Mouse (Mus musculus): ENCODE measurements around the gene Cxcr6.
"Not testable (repeated sequence)": the region's sequence is repeated elsewhere in the genome, so short reads cannot be mapped to it uniquely, and the experiment has no call there.

Cxcr6 gene

DNA sequence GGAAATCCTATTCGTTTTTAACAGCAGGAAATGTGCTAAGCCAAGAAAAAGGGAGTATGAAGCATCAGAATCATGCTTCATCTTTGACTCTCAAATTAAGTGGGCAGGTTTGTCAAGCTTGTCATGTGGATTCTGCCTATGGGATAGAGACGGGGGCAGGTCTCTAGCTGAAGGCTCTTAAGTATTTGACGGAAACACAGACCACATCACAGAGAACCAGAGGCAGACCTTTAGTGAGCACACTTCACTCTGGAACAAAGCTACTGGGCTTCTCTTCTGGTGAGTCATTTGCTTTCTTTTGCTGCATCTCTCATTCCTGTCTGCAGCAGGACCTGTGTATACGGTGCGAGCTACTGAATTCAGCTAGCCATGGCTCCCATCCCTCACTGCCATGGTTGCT lies at the start of gene Cxcr6:
Gene Cxcr6 (plus strand): TSS at position 209 of the 400 bp plus-strand sequence.
- no peak for DNase-seq

DNA sequence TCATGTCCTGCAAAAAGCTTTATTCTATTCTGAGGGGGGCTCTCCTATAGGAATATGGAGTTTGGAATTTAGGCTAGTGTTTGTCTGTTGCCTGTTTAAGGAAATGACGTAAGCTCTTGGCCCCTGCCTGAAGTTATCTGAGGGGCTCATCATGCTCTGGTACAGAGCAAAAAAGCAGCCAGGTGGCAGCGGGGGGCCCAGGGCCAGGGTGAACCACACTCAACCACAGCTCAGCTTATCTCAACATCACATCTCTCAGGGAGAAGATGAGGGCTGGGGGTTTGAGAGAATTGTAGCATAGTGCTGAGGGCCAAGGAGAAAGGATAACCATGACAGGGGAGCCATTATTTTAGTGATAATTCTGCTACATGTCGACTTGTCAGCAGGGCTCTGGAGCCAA lies 49.5 kb upstream of the Cxcr6 start:
- no peak for DNase-seq

DNA sequence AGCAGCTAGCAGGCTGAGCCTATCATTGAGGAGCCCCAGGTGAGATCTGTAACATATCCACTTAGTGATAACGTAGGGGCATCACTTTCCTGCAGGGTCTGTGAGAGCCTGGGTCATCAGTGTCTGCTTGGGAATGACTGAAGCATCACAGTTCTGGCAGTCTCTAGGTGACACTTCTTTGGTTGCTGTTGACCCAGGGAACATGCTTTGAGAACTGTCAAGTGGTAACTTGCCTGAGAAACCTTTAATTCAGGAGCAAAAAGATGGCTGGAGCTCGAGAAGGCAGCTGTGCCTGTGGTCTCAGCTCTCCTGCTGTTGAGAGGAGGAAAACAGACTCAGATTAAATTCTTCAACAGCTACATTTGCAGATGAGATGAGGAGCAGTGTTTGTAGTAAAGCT lies 48.9 kb upstream of the Cxcr6 start:
- no peak for DNase-seq

DNA sequence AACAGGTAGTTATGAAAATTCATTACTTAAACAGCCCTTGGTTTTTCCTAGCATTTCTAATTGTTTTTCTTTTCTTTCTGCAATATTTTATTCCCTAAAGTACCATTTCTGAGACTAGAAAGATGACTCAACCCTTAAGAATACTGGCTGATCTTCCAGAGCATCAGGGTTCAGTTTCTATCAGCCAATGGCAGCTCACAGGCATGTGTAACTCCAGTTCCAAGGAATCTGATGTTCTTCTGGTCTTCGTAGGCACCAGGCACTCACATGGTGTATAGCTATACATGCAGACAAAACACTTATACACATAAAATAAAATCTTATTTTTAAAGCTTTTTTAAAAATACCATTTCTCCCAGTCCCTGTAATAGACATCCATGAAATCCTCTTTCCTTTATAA lies 48.1 kb upstream of the Cxcr6 start:
- no peak for DNase-seq

DNA sequence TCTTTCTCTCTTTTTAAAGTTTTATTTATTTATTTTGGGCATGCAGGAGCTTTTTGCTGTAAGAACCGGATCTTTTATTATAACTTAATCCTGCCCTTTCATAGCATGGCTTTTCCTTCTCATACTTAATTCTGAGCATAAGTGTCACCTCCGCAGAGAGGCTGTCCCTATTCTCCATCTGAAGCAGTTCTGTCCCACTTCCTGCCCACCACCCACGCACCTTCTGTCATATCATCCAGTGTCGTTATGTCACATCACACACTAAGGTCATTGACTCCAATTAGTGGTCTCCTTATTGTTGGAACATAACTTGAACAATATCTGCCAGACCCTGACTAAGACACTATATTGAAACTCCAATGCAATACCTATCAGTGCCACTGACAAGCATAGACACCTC lies 47.6 kb upstream of the Cxcr6 start:
- no peak for DNase-seq

DNA sequence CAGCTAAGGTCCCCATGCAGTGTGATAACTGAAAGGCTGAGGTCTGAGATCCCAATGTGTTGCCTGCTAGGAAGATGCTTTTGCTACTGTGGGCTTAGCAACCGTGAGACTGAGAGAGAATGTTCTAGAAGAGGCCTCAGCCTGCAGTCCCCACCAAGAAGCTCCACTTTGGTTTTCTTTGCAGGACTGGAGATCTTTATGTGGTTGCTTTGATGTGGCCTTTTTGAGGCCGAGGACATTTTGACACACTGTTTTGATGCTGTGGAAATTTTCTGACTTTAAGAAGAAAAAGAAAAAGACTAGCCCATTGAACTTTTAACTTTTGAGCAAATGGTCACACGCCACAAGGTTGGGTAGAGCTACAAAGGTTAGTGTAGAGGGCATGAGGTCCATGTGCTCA lies 45.5 kb upstream of the Cxcr6 start:
- DNase-seq = no peak

DNA sequence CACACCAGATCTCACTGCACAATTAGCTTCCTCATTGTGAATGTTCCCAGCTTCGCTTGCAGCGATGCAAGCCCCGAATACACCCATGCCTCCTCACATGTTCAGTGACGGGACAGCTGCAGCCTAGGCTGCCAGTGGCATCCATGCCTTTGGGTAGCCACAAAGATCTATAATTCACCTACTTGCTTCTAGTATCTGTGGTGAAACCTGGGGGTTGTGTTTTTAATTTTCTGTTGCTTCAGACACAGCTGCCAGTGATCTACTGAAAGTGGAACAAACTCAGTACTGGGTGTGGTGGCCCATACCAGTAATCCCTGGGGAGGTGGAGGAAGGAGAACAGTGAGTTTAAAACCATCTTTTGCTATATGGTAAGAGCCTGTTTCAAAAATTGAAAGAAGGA lies 43.4 kb upstream of the Cxcr6 start:
- DNase-seq = no peak

DNA sequence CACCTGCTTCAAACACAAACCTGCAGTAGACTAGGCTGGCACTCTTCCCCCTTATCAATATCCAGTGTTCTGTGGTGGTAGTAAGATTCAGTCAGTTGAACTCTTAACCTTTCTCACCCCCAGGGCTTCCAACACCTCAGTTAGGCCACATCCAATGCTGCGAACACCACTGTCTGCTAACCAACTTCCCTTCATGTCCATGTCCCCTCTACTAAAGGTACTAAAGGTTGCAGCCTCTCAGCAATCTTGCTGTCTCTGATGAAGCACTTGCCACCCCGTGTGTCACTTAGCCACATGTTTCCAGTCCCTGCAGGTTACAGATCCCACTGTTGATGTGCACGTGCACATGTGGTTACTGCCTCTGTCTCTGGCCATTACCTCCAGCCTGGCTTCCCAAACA lies 42.5 kb upstream of the Cxcr6 start:
- DNase-seq = no peak

DNA sequence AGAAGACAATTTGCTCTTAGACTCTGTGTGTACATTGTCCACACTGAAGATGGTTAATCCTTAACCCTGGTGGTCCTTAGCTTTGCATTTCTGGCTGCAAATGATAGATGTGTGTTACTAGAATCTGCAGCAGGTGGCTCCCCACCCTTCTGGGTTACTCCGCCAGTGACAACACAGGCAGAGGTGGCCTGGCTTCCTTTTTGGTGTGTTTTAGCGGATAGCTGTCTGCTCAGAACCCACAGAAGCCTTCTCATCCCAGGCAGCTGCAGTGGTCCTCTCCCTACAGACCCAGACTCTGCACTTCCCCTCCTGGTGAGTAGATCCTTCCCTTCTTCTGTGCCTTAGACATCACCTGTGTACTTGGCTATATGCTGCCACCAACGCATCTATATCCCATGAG lies 39.3 kb upstream of the Cxcr6 start:
- no peak for DNase-seq

DNA sequence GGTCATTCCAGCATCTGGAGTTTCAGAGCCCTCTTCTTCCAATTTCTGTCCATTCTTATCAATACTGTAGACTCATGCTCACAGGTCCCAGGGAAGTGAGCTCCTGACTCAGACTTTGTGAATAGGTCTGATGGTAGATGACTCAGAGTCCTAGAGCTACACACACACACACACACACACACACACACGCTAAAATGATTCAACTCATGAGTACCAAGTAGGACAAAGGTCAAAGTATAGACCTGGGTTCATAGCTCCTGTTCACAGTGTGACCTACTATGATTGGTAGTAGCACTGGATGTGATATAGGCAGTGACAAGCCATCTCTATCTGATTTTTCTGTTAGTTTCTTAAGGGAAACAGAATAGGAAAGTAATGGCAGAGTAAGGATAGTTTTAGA lies 37.8 kb upstream of the Cxcr6 start:
- no peak for DNase-seq

DNA sequence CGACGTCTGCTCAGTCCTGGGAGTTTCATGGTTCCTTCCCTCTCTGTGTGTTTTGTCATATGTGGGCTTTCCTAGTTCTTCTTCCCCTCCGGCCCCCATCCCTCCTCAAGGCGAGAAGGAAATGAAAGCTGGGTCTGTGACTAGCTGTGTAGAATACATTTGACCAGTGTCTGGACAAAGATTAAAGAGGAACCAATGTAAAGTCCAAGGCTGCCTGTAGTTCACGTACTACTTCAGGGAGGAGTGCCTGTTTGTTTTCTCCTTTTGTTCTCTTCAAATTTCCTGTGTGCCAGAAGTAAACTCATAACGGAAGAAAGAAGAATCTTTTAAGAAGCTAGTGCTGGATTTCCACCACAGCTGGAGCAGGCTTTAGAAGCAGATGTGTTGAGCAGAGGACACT lies 36.7 kb upstream of the Cxcr6 start:
- no peak for DNase-seq

DNA sequence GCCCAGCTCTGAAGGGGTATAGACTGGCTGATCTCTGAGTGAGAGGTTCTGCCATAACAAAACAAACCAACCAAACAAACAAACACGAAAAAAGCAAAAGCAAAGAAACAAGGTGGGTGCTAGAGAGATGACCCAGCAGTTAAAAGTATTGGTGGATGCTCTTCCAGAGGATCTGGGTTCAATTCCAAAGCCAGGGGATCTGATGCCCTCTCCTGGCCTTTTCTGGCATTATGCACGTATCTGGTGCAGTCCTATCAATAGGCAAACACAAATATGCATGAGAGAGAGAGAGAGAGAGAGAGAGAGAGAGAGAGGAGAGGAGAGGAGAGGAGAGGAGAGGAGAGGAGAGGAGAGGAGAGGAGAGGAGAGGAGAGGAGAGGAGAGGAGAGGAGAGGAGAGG lies 33.0 kb upstream of the Cxcr6 start:
- not testable (repeated sequence) for DNase-seq

DNA sequence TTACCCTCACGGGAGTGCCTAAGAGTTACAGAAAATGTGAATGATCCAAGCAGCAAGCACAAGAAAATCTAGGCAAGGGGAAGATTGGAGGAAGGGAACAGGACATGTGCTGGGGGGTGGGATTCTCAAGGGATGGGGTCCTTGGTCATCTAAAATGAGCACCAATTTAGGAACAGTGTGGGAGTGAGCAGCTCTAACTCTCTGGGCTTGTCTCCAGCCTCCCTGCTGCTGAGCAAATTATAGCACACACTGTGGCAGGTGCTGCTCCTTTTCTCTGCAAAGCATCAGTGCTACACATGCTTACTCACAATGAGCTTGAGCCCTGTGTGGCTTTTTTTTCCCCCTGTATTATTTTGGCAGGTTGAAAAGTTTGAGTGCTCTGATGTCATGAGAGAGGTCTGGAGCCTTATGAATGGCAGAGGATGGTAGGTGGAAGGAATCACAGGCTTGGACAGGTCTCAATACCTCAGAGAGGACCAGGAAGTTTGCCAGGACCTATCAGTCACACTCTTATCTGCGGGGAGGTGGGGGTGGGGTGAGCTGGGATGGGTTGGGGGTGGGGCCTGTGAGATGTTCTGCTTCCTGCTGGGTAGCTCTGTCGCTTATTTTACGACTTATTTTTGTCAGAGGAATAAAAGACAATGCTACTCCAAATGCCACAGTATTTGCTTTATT lies 17.3 kb upstream of the Cxcr6 start:
- no peak for DNase-seq

DNA sequence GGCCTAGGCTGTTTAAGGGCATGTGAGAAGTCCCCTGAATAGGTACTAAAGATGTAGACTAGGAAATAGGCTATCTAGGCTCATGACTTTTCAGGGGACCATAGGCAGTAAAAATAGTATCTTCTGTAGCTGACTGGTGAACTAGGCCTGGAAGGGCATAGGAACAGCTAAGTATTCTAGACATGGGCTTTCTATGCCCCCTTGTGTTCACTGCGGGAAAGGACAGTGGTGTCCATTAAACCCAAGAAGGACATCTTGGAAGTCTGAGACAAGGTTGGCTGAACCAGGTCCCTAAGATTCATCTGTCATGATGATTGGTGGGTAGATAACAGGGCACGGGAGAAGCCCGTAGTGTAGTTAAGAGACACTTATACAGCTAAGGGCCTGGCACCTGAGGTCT lies 10.1 kb upstream of the Cxcr6 start:
- DNase-seq = peak; percentile 33

DNA sequence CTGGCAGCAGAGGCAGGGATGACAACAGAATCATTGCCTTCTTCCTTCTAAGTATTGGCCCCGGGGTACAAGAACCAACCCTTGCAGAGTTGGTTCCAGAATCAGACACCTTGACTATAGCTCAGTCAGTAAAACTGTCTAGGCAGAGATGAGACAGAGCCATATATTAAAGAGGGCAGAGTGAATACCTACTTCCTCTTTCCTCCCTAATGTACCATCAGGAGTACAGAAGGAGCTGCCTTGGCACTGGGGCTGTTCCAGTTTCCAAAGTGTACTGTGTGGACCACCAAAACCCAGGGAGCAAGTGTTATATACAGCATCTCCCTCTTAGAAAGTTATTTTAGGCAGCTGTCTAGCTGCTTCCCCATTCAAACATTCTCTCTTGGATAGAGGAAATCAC lies 4.7 kb upstream of the Cxcr6 start:
- DNase-seq = no peak

DNA sequence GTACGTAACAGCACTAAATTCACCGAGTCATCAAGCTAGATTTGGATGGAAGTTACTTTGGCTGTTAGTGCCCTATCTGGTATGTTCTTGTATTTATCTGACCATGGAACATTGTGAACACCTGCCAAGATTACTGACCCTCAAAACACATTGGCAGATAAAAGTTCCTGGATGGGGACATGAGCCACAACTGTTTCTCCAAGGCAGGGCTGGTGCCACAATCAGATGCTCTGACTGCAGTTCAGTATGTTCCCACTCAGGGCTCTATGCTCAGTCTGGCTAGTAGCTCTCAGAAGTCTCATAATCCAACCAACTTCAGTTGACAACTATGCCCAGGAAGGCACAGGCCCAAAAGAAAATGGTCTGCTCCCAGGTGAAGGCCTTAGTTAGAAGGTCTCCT lies 3.9 kb upstream of the Cxcr6 start:
- no peak for DNase-seq

DNA sequence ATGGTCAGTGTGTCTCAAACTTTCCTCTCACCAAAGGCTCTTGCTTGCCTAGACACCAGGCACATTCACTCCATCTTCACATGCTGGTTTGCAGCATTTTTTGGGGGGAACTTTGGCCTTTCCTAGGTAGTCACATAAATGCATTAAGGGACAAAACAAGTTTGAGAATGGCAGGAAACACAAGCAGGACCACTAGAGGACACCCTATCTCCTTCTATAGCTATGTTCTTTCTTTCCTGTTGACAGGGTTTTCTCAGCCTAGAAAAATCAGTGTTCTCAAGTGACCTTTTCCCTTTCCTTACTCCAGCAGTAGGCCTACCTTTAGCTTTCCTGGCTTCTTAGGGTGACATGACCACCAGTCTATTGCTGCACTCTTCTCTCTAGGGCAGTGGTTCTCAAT lies 3.4 kb upstream of the Cxcr6 start:
- DNase-seq = no peak

DNA sequence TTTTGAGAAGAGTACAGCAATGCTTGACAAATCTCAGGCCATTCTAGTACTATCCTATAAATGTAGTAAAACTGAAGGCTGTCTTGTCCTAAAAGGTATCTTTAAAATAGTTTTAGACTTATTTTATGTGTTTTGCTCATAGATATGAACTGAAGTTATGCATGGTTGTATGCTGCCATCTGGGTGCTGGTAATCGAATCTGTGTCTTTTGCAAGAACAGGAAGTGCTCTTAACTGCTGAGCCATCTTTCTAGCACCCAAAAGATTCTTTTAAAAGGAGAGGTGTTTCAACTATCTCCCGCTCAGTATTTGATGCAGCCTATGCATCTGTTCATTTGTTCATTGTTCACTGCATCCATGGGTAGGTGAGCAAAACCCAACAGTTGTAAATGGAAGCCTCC lies 1.0 kb upstream of the Cxcr6 start:
- DNase-seq = no peak

DNA sequence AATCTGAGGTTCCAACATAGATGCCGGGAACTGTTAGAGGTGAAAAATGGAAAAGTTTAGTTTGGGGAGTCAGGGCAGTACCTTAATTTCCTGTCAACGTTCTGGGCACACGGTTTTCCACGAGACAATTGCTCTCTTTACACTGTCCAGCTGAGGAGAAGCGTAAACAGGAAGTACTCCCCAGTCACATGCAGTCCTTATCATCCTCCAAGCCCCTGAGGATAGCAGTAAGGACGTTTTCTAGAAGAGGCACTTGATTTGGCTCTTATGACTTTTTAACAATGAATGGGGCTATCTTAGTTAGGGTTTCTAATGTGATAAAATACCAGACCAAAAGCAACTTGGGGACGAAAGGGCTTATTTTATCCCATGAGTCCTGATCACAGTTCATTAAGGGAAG lies 2.3 kb downstream of the Cxcr6 start:
- DNase-seq = no peak

DNA sequence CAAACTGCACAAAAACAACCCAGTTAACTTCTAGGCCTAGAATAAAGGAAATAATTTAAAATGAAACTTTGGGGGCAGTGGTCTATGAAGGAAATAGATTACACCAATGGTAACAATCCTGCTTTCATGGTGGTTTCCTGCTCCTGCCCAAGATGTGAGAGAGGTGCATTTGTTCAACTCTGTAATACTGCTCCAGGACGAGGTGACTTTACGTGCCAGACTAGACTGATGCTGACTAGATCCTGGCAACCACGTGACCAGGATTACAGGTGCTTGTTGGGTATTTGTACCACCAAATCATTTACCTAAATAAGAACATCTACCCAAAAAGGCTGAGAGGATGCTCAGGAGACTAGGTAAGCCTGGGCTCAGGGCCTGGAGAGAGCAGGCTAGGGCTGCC lies 5.6 kb downstream of the Cxcr6 start:
- DNase-seq = no peak

DNA sequence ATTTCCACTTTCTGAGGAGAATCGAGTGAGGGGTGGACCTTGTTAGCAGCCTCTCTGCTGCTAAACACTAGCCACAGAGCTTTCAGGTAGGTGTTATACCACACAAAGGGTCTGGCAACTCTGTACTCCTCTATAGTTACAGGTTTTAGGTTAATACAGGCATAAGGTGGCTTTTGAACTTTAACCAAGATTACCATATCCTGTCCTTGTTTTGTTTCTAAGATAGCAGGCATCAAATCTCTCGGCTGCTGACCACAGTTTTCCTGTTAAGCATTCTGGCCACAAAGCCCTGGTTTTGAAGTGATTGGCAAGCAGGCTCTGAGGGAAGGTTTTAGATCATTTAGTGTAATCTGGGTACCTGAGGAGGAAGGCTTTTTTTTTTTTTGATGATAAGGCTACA lies 8.1 kb downstream of the Cxcr6 start:
- DNase-seq = no peak

DNA sequence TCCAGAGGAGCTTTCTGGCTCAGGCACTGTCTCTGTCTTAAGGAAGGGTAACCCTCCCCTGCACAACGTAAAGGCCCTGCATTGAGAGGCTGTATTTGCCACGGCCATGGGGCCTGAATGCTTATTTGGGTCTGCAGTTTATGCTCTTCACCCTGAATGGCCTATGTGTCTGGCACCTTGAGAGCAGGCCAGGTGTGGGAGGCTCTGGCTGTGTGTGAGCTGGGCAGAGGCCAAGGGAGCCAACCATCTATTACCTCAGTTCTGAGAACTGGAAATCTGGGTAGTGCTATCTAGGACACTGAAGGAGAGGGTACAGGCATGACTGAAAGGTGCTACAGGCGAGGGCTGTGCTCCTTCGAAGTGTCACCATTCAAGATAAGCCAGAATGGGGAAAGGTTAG lies 8.5 kb downstream of the Cxcr6 start:
- no peak for DNase-seq

DNA sequence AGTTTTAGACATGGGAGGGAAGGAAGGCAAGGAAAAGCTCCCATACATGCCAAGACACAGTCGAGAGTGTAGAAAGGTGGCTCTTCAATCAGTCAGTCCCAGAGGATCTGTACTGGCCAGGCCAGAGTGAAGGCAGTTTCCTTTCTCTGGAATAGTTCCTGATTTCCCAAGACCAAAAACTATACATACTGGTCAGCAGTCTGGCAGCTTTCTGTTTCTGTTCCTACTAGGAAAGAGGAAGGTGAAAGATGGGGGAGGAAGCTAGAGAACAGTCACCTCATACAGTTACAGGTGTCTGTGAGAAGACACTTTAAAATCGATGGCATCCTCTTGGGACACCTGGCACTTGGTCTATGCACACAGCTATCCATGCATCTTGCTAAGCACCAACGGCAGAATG lies 9.2 kb downstream of the Cxcr6 start:
- DNase-seq = no peak

DNA sequence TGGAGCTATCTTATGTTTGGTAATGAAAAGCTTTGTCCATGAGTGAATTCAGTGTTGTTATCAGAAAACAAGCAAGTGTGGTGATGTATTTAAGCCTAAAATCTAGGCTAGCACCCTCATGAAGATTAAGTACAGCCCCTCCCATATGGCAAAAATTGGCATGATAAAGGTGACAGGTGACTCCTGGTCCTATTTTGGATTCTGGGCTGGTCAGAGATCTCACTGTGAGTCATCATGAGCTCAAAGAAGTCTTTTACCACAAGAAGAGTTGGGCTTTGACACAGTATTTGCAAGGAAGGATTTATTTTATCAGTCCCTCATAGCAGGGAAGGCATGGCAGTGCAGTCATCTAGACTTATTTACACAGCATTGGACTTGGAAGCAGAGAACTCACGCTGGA lies 9.7 kb downstream of the Cxcr6 start:
- no peak for DNase-seq

DNA sequence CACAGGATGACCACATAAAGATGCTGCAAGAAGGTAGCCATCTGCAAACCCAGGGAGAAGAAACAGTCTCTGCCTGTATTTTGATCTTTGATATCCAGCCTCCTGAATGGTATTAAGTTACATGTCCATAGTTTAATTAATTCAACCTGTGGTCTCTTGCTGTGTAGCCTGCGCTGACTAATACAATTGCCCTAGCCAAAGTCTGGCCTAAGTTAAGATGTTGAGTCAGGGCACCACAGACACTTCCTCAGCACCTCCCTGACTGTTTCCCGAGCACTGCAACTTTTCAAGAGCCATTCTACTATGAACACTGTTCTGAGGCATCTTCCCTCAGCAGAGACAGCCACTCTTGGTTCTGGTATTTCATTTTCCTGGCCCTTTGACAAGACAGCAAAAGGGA lies 12.3 kb downstream of the Cxcr6 start:
- no peak for DNase-seq

DNA sequence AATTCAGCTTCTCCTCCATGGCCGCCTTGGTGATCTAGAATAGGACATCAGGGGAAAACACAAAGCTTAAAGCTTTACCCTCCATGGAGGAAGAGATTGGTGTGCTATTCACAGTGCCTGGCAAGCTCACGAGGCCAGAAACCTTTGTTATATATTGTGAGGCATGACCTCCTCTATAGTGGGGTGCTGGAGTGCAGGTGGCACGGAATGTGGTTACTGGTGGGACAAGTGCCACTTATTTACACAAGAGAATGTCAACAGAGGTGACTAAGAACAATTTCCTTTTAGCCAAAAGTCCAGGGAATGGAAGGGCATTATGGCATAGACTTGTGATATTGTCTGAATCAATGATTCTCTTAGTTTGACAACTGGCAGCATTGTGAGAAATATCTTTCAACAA lies 20.4 kb downstream of the Cxcr6 start:
- no peak for DNase-seq
